Mouse (Mus musculus) gastrocnemius, postnatal 25 days (tissue): ENCODE data around the gene Nub1. TPM values are rescaled to one million over a fixed set of nuclear protein-coding genes. Genes with fewer than 3 reads are reported as not detected.
A peak's percentile ranks its signal among the peaks of the same experiment; 100 is the strongest.

Source experiments
- DNase-seq: peaks from one replicate; pipeline ENCODE4 v3.0.0; 2022
- total RNA-seq, 2 experiments: library from RNA; stranded (reverse); gene quantifications; 1 replicate in 1 of 2; 2 replicates in 1 of 2; pipeline ENCODE4 v1.2.3; 2021

The Nub1 gene
- total RNA-seq, 2 experiments from 2014 or later, result 21.9 to 23.0 TPM

- DNase-seq, result no peak
Observed at GRCm38 (mm10) chr5:24696704-24697103, 11.4 kb downstream of the Nub1 start.

- no peak for DNase-seq
Observed at GRCm38 (mm10) chr5:24701271-24701670, 15.9 kb downstream of the Nub1 start.

GRCm38 (mm10) chr5:24704615-24705014 lies 19.3 kb downstream of the Nub1 start:
- no peak for DNase-seq

- DNase-seq, result no peak
Observed at GRCm38 (mm10) chr5:24709962-24710361, 24.6 kb downstream of the Nub1 start.

- no peak for DNase-seq
Observed at GRCm38 (mm10) chr5:24711615-24712014, 26.3 kb downstream of the Nub1 start.

- no peak for DNase-seq
Observed at GRCm38 (mm10) chr5:24713199-24713598, 27.9 kb downstream of the Nub1 start.

GRCm38 (mm10) chr5:24713987-24714386 lies 28.7 kb downstream of the Nub1 start:
- DNase-seq, result no peak

- no peak for DNase-seq
Observed at GRCm38 (mm10) chr5:24718076-24718475, 32.7 kb downstream of the Nub1 start.

- DNase-seq, result no peak
Observed at GRCm38 (mm10) chr5:24719852-24720251, 34.5 kb downstream of the Nub1 start.

GRCm38 (mm10) chr5:24723527-24724269 lies 38.4 kb downstream of the Nub1 start:
- DNase-seq, result no peak

GRCm38 (mm10) chr5:24724270-24724634 lies 38.9 kb downstream of the Nub1 start:
- DNase-seq, result no peak

- DNase-seq, result no peak
Observed at GRCm38 (mm10) chr5:24724805-24725204, 39.5 kb downstream of the Nub1 start.

- DNase-seq, result no peak
Observed at GRCm38 (mm10) chr5:24725897-24726296, 40.6 kb downstream of the Nub1 start.

- DNase-seq, result no peak
Observed at GRCm38 (mm10) chr5:24726901-24727836, 41.8 kb downstream of the Nub1 start.

- DNase-seq, result no peak
Observed at GRCm38 (mm10) chr5:24729797-24730487, 44.6 kb downstream of the Nub1 start.

- no peak for DNase-seq
Observed at GRCm38 (mm10) chr5:24730488-24730871, 45.1 kb downstream of the Nub1 start, which contains the start of gene Wdr86. Gene Wdr86 (minus strand): TSS chr5:24730727.

GRCm38 (mm10) chr5:24730986-24731385 lies 45.7 kb downstream of the Nub1 start:
- no peak for DNase-seq

GRCm38 (mm10) chr5:24733134-24733533 lies 47.8 kb downstream of the Nub1 start:
- DNase-seq, result no peak

- no peak for DNase-seq
Observed at GRCm38 (mm10) chr5:24733771-24734426, 48.6 kb downstream of the Nub1 start.

- no peak for DNase-seq
Observed at GRCm38 (mm10) chr5:24737595-24737994, 52.3 kb downstream of the Nub1 start.

- no peak for DNase-seq
Observed at GRCm38 (mm10) chr5:24738517-24738916, 53.2 kb downstream of the Nub1 start.

GRCm38 (mm10) chr5:24739141-24739753 lies 53.9 kb downstream of the Nub1 start:
- peak; percentile 63 for DNase-seq
